Mouse (Mus musculus) urinary bladder, postnatal 14 days (tissue): ENCODE measurements around the gene Lgals1.

Experiments used
- DNase-seq: peaks from one replicate; pipeline ENCODE4 v3.0.0; 2021; ENCODE audit warnings: low spot score

Gene Lgals1

DNA sequence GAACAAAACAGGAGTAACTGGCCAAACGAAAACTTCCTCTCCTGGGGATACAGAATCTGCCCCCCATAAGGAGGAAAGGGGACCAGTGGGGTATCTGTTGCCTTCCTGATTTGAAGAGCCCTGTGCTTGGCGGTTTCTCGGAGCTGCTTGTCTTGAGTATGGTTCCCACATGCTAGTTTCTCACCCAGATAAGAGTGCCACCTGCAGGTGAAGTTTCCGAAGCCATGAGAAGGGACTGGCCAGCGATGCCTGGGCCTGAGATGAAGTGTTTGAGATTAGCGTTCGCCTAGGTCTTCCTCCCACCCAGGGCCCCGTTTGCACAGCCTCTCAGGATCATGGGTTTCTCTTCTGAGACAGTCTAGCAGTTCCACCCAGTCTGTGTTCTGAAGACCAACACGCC is 14.5 kb upstream of the Lgals1 start:
- peak; percentile 57 for DNase-seq

GRCm38 (mm10) chr15:78913632-78914090 is 12.9 kb upstream of the Lgals1 start, which contains the start of gene Pdxp:
TSS of gene Pdxp (plus strand) at chr15:78913919.
- DNase-seq = peak; percentile 95

- DNase-seq = no peak
Measured at GRCm38 (mm10) chr15:78914091-78914822, 12.3 kb upstream of the Lgals1 start.

DNA sequence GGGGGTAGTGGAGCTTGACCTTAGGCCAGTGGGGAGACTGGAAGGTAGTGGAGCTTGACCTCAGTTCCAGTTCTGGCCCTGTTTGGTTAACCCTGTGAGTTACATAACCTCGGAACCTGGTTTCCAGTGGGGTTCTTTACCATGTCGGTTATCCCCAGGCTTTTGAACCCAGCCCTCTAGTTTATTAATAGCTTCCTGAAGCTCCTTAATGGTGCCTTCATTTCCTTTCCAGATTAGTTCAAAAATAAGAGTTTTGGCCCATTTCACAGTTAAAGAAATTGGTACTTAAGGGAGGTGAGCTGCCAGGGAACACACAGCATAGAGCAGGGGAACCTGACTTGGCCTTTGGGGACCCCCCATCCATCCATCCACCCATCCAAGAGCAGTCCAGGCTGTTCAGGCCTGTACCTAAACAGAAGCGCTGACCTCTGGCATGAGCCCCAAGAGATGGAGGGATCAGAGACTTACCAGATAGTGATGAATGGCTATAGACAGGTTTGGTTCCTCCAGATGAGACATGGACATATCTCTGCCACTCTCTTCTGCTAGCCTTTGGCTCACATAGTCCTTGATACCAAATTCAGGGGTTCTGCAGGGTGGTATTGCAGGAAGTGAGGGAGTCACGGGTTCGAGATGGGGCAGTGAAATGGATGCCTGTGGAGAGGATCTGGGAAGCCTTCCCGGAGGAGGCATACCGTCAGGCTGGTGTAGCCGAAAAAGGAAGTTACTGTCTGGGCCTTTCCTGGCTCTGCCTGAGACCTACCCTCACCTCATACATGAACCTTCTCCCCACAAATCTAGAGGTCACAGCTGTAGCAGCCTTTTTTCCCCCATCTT is 11.5 kb upstream of the Lgals1 start:
- no peak for DNase-seq

DNA sequence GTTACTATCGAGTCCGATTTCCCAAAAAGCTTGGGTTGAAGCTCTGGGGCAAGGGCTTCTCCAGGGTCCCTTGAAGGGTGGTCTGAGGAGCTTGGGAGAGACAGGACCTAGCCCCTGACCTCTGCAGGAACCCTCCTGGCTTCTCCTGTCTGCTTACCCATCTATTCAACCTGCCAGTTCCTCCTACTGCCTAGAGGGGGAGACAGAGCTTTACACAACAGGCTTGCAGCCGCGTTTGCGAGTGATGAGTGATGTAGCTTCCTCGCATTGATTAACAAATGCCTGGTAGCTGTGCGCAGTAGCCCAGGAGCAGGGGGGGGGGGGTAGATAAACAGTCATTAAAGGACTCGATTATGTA is 10.9 kb upstream of the Lgals1 start:
- DNase-seq = peak; percentile 66

DNA sequence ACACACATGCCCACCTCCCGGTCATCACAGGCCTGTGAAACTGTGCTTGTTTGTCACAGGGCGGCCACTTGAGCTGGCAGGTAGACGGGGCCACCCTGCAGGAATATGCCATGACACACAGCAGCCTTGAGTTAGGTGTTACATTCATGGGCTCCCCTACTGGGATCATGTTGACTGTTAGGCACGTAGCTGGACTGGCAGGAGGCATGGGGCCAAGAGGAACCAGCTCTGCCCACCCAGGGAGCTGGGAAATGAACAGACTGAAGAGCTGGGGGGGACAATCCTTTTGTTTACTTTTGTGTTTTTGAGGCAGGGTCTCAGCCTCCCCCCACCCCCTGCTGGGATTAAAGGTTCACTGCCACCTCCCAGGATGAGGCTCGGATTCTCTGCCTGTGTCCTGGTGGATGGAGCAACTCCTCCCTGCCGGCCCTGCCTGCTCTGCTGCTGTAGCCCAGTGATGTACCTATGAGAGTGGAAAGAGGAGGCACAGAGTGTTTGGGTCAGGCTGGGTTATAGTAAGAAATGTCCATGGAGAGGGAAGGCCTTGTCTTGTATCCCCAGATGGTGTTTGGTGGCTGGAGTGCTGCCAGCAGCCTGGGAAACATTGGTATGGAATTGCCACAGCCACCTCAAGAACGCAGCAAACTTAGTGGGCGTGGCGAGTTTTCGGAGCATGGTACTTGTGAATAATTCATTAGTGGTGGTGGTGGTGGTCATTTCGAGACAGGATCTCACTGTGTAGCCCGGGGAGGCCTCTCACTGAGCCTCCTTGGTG is 10.3 kb upstream of the Lgals1 start:
- DNase-seq = no peak

DNA sequence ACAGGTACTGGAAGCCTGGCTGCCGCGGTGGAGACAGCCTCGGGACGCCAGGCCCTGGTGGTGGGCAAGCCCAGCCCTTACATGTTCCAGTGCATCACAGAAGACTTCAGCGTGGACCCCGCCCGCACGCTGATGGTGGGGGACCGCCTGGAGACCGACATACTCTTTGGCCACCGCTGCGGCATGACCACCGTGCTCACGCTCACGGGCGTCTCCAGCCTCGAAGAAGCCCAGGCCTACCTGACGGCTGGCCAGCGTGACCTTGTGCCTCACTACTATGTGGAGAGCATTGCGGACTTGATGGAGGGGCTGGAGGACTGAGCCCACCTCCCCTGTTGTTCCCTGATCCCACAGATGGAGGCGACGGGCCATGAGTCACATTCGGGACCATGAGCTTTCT is 8.4 kb upstream of the Lgals1 start:
- DNase-seq = no peak

- DNase-seq = no peak
Measured at GRCm38 (mm10) chr15:78919914-78920313, 6.6 kb upstream of the Lgals1 start.

- DNase-seq = no peak
Measured at GRCm38 (mm10) chr15:78922700-78923099, 3.8 kb upstream of the Lgals1 start.

DNA sequence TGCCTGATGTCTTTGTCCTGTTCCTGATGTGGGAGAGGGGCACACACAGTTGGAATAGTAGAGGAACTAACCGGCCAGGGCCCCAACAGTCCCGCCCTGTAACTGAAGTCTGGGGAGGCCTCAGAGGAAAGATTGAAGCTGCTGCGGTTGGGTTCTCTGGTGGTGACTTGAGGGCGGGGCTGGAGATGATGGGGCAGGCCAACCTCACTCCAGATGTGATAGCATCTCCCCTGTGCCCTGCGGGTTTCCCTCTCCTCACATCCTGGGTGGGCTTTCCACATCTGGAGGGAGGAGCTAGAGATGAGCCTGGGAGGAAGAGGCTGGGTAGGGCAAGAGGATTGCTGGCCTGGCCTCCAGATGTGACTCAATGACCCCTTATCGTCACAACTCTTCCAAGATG is 2.9 kb upstream of the Lgals1 start:
- DNase-seq = no peak

DNA sequence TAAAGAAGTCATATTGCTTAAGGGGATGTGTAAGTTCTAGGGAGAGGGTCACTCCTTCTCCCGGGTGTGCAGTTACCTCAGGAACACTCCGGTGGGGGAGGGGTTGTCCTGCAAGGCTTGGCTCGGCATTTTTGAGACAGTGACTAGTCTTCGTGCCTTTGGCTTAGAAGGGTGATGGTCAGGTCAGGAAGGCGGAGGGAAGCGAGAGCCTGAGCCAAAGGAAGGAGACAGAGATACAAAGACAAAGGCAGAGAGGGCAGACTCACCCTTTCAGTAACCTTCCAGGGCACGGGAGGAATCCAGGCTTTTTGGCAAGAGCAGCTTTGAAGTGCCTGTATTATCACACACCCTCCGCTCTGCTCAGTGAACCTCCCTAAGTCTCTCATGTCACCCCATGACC is 1.4 kb upstream of the Lgals1 start:
- DNase-seq = no peak

- DNase-seq = peak; percentile 37
Measured at GRCm38 (mm10) chr15:78927021-78927787, 679 bp downstream of the Lgals1 start.

DNA sequence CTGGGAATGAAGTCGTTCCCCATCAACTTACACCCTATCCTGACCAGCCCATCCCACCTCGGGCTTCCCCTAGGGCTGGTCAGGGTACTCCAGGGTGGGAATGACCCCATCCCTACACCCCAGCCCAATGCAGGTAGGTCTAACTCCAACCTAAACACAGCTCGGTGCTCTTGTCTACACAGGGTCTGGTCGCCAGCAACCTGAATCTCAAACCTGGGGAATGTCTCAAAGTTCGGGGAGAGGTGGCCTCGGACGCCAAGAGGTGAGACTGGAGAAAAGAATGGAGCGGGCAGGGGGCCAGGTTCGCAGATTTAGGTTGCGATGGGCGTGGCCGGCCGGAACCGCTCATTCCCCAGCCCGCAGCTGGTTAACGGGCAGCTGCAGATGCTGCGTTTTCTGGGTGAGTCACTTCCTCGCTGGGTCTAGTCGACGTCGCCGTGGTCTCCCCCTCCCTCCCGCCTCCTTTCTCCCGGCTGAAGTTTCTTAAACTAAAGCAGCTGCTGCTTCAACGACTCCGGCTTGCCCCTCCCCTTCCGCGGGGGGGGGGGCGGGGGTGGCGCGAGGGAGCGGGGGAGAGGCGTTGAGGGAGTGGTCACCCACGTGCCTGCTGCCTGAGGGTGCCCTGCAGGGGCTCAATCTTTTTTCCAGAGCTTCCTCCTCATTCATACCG is 1.4 kb downstream of the Lgals1 start:
- DNase-seq = peak; percentile 83

GRCm38 (mm10) chr15:78928539-78928938 is 2.0 kb downstream of the Lgals1 start:
- no peak for DNase-seq

- no peak for DNase-seq
Measured at GRCm38 (mm10) chr15:78930192-78930706, 3.7 kb downstream of the Lgals1 start.

DNA sequence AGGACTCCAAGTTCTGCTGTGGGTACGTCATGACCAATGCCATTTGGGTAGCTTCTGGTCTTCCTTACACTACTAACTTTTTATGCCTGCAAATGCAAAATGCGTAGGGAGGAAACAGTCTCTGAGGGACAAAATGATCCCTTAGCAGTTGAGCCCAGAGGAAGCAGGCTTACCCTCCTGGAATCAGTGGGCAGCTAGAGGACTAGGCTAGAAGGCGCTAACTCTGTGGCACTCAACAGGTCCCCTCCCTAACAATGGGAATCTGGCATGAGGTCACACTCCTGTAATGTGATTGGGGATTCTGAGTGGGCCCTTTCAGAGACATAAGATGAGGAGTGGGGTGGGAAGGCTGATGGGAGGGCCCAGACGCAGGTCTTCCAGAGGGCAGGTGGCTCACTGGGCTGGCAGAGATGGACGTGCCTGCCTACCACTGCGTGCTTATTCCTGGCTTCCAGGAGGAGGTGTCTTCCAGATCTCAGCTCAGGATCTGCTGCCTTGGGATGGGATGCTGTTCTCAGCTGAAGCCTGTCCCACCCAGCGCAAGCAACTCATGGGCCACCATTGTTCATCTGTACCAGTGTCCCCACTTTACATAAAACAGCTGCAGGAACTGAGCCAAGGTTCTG is 4.4 kb downstream of the Lgals1 start:
- no peak for DNase-seq

- peak; percentile 60 for DNase-seq
Measured at GRCm38 (mm10) chr15:78931577-78931976, 5.1 kb downstream of the Lgals1 start.

DNA sequence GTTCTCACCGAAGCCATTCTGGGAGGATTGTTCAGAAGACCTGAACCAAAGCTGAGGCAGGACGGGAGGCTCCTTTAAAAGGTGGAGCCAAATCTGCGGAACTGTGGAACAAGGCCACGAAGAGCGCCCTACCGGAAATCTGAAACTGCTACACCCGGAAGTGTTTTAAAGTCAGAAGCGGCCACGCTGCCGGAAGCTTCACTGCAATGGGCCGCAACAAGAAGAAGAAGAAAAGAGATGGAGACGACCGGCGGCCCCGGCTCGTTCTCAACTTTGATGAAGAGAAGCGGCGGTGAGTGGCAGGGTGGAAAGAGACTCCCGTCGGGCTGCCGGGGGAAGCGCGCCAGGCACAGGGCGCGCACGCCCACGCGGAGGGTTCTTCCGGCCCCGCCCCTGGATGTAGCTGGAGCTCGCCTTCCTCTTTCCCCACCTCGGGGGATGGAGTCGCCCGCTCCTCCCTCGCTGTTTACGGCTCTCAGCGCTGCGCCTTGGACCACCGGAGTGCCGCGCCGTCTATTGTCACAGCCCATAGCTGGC is 8.3 kb downstream of the Lgals1 start, which contains the start of gene Nol12:
Gene Nol12 (plus strand): TSS at position 150 of the 537 bp plus-strand sequence.
- peak; percentile 81 for DNase-seq

DNA sequence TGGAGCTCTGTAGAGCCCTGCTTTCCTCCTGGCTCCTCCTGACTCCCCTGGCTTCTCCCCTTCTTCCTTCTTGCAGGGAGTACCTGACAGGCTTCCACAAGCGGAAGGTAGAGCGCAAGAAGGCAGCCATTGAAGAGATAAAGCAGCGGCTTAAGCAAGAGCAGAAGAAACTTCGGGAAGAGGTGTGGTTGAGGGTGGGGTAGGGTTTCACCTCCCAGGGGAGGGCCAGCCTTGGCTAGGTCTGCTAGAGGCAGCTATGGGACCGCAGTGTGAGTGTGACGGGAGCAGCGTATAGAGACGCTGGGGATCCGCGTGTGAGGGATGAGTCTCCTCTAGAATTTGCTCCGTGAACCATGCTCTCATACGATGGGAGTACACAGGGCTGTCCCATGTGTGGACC is 9.9 kb downstream of the Lgals1 start:
- DNase-seq = no peak

DNA sequence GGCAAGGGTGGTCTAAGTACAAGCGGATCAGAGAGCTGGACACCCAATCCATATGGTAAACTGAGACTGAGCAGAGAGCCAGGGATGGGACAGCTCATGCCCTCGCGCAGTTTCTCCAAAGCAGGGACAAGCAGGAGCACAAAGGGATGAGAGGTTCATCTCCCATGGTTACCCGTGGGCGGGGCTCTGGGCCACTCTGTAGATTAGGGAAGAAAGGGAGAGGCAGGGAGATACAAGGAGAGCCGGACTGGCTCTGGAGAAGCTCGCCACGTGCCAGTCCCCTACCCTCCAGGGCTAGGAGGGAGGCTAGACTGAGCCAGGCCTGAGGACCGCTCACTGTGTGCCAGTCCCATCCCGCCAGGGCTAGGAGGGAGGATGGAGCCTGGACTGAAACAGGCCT is 10.8 kb downstream of the Lgals1 start:
- DNase-seq = no peak
